Mouse (Mus musculus) T-cell, adult 2 months (primary cell): Measurements from ENCODE around the gene Dmrt3.

Source experiments
- DNase-seq: peaks from one replicate; pipeline ENCODE4 v3.0.0; 2022; ENCODE audit warnings: low spot score

The Dmrt3 gene

DNA sequence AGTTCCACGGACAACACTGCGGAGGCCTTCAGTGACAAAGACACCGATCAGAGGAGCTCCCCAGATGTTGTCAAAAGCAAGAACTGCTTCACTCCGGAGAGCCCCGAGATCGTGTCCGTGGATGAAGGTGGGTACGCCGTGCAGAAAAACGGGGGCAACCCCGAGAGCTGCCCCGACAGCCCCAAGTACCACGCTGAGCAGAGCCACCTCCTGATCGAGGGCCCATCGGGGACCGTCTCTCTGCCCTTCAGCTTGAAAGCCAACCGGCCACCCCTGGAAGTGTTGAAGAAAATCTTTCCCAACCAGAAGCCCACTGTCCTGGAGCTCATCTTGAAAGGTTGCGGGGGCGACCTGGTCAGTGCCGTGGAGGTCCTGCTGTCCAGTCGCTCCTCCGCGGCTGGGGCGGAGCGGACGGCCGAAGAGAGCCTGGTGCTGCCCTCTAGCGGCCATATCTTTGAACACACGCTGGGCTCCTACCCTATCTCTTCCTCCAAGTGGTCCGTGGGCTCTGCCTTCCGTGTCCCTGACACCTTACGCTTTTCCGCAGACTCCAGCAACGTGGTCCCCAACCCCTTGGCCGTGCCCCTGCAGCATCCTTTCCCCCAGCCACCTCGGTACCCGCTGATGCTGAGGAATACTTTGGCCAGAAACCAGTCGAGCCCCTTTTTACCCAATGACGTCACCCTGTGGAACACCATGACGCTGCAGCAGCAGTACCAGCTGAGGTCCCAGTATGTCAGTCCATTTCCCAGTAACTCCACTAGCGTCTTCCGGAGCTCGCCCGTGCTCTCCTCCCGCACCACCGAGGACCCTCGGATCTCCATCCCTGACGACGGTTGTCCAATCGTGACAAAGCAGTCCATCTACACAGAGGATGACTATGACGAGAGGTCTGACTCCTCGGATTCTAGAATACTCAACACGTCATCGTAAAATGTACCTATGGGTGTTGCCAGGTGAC, 12.5 kb downstream of the Dmrt3 start:
- DNase-seq = no peak

DNA sequence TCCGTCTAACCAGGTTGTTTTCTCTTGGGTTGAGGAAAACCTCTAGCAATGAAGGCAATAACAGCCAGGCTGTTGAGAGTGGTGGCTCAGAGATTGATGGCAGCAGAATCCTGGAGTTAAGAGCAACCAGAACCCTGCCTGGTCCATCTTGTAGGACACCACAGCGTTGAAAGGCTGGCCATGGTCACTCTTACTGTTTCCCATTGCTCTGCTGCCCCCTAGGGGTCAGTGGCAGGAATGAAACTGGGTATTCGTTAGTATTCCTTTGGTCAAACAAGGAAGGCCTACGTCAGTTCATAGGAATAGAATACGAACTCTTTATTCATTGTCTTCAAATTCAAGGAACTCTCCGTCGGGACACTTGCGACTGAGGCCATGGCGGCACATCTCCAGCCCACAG, 18.4 kb downstream of the Dmrt3 start:
- DNase-seq = no peak

DNA sequence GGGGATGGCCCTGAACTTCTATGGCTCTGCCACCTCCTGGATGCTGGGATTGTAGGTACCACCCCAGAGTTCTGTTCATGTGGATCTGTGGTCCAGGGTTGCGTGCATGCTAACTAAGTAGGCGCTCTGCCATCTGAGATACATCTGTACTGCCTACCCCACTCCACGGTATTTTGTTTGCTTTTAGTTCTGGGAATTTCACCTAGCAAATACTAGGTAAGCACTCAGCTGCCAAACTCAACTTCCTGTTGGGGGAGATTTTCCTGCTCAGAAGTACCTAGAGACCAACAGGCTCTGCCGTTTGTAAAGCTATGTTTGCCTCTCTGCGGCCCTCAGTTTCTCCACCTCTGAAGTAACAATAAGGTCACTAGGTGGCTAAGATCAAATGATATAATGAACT, 25.0 kb downstream of the Dmrt3 start:
- no peak for DNase-seq

DNA sequence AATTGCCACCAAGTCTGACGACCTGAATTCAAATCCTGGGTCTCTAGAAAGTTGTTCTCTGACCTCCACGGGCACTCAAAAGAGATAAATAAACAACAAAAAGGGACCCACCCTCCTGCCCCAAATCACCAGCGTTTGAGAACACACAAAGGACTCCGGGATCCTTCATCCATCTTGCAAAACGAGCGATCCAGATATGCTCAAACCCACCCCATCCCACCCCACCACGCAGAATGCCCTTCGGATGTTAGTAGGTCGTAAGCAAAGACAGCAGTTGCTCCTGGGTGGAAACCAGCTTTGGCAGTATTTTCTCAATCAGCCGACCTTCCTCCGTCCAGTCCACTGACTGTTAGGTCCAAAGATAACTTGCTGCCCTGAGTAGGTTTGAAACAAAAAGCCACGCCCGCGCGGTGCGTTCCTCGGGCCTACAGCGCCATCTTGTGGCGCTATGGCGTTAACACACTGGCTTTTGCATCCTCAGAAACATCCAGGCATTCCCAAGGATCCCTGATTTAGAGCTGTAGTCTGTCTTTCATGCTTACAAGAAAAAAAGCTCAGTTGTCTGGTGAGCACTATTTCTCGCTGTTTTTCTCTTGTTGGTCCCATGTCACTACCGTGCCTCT, 25.6 kb downstream of the Dmrt3 start:
- no peak for DNase-seq

DNA sequence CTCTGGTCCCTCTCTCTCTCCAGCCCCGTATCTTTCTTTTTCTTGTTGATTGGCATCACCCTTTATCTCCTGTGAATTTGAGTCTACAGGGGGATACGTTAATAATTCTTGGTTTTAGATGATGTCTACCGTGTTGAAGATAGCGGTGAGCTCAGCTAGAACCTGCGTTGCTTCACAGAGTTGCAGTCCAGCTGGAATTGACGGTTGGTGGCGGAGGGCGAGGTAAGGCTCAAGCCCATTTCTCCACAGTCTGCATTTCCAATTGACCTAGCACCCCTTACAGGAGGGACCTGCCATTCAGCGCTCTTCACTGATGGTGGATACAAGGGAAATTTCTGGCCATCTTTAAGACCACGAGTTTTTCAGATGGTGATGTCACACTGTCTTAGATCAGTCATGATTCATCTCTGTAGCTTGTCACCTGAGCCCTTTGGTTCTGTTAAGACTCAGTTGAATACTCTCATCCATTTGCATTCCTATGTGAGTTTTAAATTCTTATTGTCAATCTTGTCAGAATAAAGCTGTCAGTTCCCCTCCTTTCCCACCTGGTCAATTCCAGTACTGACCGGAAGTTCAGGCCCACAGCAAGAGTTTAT, 28.8 kb downstream of the Dmrt3 start:
- no peak for DNase-seq

DNA sequence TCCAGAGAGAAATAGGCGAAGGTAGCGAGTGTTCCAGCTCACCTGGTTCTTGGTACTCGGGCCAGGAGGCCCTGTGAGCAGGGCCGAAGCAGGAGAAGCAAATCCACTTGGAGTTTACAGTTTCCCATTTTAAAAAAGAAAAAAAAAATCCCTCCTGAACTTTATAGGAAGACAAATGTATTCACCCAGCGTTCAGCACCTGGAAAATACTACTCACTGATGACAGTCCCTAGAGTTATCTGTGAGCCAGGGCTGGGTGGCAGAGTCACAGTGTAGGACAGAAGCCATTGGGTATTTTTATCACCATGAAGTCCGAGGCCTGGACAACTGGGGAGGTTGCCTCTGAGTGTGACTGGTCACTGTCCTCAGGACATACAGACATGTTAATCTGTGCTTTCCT, 31.7 kb downstream of the Dmrt3 start:
- DNase-seq = no peak

DNA sequence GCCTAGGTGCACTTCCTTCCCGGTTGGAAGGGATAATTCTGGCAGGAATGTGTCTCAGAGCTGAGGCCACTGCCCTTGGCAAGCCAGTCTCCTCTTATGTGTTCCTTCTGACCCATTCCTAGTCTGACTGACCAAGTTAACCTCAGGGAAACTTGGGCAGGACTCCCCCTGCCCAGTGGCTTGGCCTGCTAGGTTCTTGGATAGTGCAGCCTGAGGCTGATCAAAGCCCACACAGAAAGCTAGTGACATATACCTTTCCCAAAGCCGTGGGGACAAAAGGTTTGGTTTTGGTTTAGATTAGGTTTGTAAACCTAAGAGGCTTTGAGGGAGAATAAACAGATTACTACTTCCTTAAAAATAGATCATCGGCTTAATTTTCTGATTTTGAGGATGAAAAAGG, 37.0 kb downstream of the Dmrt3 start:
- DNase-seq = no peak

DNA sequence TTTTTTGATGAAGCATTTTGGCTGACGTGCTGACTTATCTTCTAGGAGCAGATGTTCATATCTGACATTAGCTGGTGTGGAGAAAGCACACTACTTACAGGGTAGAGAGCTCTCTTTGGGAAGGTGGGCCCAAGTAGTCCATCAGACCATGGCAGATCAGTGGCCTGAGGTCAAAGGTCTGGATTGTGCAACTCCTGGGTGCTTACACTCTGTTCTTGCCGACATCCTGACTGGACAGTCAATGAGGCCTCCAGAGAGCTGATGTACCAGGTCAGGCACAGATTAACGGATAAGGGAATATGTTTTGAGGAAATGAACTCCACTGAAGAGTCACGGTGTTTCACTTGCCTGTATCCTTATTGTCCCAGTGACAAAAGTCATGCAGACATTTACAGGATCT, 38.6 kb downstream of the Dmrt3 start:
- no peak for DNase-seq

DNA sequence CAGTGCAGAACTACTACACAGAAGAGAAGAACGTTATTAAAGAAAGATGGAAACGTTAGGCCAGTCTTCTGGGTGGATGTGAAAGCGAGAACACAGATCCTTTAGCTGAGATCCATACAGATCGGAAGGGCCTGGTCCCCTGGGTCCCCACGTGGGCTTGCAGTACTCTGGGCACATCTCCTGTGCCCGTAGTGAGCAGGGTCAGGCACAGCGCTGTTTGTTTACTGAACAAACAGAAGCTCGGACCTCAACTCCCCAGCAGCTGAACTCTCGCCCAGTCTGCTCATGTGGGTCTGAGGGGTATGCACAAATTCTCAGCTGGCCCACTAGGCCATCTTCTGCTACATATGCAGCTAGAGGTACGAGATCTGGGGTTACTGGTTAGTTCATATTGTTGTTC, 40.4 kb downstream of the Dmrt3 start:
- no peak for DNase-seq

DNA sequence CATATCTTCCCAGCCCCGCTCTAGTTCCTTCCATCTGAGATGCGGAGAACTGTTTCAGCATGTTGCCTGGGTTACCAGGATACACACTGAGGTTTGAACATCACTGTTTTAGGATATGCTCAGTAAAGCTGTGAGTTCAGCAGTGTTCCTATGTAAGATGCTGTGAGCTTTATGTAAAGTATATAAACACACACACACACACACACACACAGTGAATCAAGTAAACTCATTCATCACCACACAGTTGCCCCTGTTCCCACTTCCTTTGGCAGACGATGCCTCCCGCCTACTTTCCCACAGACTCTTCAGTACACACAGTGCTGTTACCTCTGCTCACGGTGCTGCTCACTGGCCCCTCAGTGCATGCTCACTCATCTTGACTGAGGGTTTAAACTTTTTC, 42.5 kb downstream of the Dmrt3 start:
- DNase-seq = no peak

DNA sequence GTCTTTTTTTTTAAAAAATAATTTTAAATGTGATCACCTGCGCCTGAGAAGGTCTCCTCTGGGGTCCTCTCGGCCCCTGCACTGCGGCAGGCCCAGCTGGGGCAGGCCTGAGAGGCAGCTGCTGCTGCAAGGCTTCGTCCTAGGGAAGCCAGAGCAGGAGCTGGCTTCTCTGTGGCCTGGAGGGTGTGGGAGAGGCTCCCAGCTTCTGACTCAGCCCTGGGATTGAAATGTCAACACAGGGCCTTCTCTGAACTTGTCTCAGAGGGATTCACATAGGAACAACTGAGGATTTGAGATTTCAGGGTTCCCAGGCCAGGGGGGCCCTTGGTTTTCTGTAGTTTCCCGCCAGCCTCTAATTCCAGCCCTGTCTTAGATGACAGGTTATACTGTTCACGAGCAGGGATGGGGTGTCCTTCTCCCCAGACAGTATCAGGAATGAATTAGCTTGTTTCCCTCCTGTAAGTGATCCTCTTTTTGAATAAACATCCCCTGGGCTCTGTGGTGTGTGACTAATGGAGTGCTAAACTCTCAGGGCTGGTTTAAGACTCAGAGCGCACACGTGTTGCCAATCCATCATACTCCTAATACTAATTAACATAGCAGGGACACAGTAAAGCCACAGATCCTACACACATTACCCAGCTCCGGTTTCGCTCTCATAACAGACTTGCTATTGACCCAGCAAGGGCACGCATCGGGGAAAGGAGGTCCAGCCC, 44.1 kb downstream of the Dmrt3 start:
- no peak for DNase-seq

DNA sequence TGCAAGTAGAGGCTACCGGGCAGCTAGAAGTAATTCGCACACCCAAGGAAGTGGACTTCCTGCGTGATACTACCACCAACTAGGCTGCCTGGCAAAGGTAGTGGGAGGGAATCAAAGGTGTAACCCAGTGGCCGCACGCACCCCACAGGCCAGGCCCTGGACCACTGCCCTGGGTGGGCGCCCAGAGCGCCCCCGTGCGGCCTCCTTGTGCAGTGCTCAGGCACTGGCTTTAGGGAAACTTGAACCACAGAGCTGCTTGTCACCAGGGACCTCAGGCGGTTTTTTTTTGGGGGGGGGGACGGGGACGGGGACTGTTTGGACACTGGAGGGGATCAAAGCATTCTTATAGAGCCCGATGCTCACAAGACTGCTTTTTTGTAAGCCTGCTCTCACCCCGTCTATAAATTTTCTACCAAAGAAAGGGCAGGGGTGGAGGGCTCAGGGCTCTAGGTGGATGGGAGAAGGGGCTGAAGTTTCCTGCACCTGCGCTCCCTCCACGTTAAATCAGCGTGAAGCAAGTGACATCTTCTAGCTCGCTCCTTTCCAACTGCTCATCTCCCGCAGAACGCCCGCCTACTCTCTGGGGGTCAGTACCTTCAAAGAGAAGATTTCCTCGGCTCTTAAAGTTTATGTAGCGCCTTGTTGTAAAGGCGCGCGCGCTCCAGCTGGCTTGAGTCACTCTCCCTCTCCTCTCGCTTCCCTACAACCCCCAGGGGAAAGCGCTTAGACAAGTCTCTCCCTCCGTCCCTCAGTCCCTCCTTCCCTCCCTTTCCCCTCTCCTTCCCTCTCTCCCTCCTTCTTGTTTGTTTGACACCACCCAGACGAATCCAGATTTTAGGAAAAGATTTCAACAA, 55.6 kb downstream of the Dmrt3 start:
- no peak for DNase-seq

DNA sequence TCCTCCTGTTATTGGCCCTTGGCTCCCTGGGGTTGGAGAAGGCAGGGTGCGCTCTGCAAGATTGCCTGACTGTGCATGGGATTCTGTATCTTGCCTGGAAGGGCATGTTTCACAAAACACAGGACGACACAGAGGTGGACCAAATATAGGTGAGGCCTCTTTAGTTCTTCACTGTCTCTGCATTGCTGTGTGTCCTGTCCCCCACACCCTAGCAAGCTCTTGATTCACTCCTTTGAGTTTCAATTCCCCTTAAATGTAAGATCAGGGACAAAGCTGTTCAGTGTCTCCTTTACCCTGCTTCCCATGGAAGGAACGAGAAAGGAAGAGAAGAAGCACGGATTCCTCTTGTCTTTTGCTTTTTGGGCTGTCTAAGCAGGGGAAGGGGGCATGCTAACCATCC, 57.7 kb downstream of the Dmrt3 start:
- DNase-seq = no peak

DNA sequence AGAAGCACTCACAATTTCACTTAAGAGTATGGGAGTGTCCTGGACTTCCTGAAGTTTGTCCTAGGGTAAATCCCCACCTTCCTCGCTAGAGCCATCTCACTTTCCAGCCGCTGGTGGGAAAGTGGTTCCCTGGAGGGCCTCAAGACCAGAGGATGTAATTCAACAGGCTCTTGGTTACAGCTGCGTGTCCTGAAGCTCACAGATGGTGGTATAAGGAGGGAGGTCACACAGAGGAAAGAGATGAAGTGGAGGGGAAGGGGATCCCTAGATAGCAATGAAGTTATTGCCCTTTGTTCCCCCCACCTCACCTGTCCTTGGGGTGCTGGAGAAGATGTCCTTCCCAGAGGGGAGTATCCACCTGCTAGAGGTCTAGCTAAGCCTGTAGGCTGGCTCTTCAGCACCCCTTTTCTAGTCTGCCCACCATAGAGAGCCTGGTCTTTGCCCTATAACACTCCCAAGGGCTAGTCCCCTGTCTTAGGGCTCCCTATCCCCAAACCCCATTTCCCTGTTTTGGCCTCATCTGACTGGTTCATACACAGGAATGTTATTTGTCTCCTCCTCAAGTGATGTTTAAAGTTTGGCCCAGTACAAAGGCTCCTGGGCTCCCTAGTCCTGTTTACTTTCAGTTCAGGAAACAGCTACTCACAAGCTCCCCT, 59.6 kb downstream of the Dmrt3 start:
- DNase-seq = no peak

DNA sequence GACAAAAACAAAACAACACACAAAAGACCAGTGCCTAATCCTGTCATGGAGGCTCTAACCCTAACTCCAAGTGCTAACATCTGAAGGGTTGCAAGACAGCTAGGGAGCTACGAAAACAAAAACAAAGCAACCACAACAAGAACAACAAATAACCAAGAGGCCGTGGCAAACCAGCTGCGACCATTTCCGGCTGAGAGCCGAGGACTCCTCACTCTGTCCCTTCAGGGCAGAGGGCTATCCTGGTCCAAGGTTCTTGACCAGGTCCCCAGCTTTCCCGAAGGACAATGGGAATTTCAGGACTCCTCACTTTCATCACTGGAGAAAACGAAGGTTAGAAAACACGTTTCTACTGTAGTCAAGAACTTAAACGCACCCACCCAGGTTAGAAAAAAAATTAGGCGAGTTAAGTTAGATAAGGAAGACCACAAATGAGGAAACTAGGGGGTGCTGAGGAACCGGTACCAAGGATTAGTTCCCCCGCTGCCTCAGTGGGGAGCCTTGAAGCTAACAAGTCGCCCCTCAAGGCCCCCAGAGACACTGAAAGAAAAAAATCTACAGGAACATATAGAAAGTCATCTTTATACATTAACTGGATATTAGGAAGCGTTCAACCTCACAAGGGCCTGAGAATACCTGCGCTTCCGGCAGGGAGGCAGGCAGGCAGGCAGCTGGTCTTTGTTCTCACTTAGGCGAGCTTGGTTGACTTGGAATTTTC, 60.6 kb downstream of the Dmrt3 start:
- DNase-seq = no peak

DNA sequence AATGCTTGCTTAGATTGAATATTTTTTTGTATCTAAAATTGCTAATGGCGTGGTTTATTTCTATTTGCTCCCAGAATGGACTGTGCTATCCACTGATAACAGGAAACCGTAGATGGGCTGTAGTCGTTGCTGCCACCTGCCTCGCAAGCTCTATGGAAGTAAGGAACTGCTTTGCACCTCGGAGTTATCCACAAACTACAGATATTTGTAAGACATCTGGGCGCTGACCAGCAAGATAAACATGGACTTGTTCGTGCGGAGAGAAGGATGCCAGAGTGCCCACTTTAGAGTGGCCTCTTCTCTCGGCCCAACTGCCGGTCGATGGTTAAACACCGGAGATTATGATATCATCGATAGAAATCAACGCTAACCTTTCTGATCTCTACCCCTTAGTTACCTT, 61.6 kb downstream of the Dmrt3 start:
- DNase-seq = no peak

DNA sequence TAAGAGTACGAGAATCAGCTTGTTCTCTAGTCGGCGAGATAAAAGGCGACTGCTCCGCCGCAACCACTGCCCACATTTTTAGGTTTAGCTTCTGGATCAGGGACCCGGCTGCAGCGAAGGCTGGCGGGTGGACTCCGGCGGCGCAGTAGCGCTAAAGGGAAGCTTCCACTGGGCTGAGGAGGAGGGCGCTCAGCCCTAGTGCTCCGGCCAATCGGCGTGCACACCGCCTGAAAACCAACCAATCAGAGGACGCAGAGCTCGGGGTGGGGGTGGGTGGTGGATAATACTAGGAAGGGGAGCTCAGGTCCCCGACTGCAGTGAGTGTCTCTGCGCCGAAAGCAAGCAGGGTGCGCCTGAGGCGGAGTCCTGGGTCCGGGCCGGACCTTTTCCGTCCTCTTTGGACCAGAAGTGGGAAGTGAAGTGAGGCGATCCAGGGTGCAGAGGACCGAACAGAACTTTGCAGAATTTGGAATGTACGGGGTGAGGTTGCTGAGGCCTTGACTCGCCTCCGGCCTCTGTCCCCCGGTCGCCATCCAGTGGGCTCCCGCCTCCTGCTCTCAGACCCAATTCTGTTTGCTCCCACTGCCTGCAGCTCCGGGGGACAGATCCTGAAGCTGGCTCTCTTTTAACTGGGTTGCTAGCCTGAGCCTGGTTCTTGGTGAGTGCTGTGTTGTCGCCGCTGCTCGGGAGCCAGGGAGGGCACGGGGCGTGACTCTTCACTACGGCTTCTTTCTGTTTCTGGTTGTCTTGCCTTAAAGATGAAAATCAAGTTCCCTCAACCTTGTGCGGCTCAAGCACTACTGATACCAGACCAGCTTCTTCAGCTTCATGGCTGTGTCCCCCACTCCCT, 62.2 kb downstream of the Dmrt3 start, which contains the start of gene Dmrt2:
TSS of gene Dmrt2 (plus strand) at position 311 of the 850 bp plus-strand sequence.
- DNase-seq = no peak
